Mouse (Mus musculus) kidney, postnatal 25 days (tissue): Measurements from ENCODE around the gene Mpnd.

Experiments
- DNase-seq, 2 experiments: peaks; one replicate each; pipeline ENCODE4 v3.0.0; 2021; ENCODE audit warnings: mixed read lengths in 2 of 2

Mpnd gene

GRCm38 (mm10) chr17:55986030-55986961 is 19.2 kb upstream of the Mpnd start, which contains the start of gene Fsd1:
Gene Fsd1, plus strand, starts transcription at chr17:55986509.
- peak in 1 of 2 experiments; percentile 45 for DNase-seq

GRCm38 (mm10) chr17:55990278-55990898 is 15.1 kb upstream of the Mpnd start:
- DNase-seq, result no peak

GRCm38 (mm10) chr17:55996007-55996406 is 9.5 kb upstream of the Mpnd start:
- DNase-seq, result peak; percentile 64 to 85

- DNase-seq, result no peak
Measured at GRCm38 (mm10) chr17:55999794-56000499, 5.6 kb upstream of the Mpnd start.

GRCm38 (mm10) chr17:56003000-56003399 is 2.5 kb upstream of the Mpnd start:
- no peak for DNase-seq

GRCm38 (mm10) chr17:56006956-56007355 is 1.4 kb downstream of the Mpnd start:
- peak in 1 of 2 experiments; percentile 58 for DNase-seq

- no peak for DNase-seq
Measured at GRCm38 (mm10) chr17:56007444-56008355, 2.2 kb downstream of the Mpnd start.

GRCm38 (mm10) chr17:56008356-56009087 is 3.0 kb downstream of the Mpnd start:
- DNase-seq, result peak; percentile 94 to 98

GRCm38 (mm10) chr17:56009088-56009961 is 3.8 kb downstream of the Mpnd start:
- peak; percentile 94 to 98 for DNase-seq

GRCm38 (mm10) chr17:56009962-56010240 is 4.4 kb downstream of the Mpnd start:
- no peak for DNase-seq

- DNase-seq, result peak in 1 of 2 experiments; percentile 41
Measured at GRCm38 (mm10) chr17:56010255-56010654, 4.7 kb downstream of the Mpnd start.

GRCm38 (mm10) chr17:56010681-56011080 is 5.2 kb downstream of the Mpnd start:
- peak; percentile 78 to 84 for DNase-seq

GRCm38 (mm10) chr17:56011441-56011840 is 5.9 kb downstream of the Mpnd start:
- no peak for DNase-seq

GRCm38 (mm10) chr17:56015293-56015692 is 9.8 kb downstream of the Mpnd start:
- DNase-seq, result no peak

- DNase-seq, result no peak
Measured at GRCm38 (mm10) chr17:56016382-56016781, 10.9 kb downstream of the Mpnd start.

- DNase-seq, result peak in 1 of 2 experiments; percentile 39
Measured at GRCm38 (mm10) chr17:56016793-56017785, 11.6 kb downstream of the Mpnd start.

GRCm38 (mm10) chr17:56017848-56018247 is 12.3 kb downstream of the Mpnd start:
- no peak for DNase-seq

GRCm38 (mm10) chr17:56018347-56019131 is 13.0 kb downstream of the Mpnd start:
- DNase-seq, result peak; percentile 67 to 81
